Mouse (Mus musculus) right cerebral cortex, postnatal 4 days (tissue): ENCODE data around the gene AC134908.4.

Source experiments
- DNase-seq: peaks from one replicate; pipeline ENCODE4 v3.0.0-alpha.2; 2022

The AC134908.4 gene

DNA sequence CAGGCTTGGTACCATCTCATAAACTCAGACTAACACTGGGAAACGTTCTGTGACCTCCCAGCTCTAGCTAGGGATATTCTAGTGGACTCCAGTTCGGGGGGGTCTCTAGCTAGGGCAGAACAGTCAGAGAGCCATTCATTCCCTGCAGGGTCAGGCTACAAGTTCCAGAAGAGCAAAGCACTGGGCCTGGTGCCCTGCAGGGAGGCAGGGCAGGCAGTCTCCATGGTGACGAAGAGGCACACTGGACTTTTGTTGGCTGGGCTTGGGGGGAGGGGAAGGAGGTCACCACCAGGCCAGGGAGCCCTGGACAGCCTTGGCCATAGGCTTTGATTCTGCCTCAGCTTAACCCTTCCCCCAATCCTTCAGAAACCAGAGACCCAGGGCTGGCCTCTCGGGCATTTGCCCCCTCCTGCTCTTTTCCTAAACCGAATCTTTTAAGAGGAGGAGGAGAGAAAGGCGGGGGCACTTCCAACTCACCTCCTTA, at the start of gene AC134908.4:
Gene AC134908.4 (minus strand): TSS at position 51 of the 484 bp plus-strand sequence.
- no peak for DNase-seq

DNA sequence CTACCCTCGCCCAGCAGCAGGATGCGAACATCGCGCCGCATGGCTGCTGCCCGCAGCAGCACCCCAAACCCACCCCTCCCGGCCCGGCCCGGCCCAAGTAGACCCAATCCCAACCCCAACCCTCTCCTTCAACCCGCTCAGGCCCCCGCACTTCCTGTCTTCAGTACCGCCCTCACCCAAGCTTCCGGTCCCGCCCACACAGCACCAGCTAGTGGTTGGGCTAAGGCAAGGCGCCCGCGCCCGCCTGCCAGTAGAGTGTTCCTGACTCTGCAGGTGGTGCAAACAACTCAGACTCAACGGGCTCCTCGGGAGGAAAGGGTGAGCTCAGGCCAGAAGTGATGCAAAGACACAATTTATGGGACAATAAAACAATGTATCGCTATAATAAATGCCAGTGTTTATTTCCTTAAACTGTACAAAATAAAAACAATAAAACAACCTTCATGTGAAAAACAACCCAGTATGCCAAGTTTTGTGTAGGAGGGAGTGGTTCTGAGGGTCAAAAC, 49.0 kb upstream of the AC134908.4 start, which contains the start of gene Rhot2:
Gene Rhot2 (minus strand): TSS at position 456 of the 506 bp plus-strand sequence.
- DNase-seq = peak; percentile 91

DNA sequence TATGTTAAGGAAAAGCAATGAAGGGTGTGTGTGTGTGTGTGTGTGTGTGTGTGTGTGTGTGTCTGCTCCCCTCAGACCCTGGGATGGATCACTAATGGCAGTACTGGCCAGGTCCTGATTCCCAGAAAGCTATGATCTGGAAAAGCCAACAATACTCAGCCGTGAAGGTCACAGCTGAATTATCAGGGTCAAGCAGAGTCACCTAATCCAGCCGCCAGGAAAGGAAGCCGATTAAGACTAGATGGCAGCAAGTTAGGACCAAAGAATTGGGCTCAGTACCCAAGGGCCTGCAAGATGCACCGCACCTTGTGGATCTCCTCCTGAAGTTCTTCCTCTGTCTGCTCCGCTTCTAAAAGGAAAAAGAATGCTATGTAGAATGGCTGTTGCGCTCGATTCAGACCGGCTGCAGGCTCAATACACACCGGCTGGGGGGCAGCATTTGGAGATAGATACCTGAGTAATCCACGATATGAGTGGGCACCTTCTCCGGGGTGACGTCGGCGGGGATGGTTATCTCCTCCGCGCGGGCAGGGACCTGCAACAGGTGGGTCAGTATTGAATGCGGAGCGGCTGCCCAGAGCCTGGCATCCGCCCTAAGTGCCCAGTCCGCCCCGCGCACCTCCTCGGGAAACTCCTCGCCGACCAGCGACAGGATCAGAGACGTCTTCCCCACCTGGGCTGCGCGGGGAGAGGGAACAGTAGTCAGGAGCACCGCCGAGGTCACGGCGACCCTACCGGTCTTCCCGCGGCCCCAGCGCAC, 48.4 kb upstream of the AC134908.4 start:
- DNase-seq = no peak

- no peak for DNase-seq
These were observed 47.7 kb upstream of the AC134908.4 start for GRCm38 (mm10) chr17:25843122-25843521.

GRCm38 (mm10) chr17:25842509-25842908, 47.0 kb upstream of the AC134908.4 start:
- no peak for DNase-seq

DNA sequence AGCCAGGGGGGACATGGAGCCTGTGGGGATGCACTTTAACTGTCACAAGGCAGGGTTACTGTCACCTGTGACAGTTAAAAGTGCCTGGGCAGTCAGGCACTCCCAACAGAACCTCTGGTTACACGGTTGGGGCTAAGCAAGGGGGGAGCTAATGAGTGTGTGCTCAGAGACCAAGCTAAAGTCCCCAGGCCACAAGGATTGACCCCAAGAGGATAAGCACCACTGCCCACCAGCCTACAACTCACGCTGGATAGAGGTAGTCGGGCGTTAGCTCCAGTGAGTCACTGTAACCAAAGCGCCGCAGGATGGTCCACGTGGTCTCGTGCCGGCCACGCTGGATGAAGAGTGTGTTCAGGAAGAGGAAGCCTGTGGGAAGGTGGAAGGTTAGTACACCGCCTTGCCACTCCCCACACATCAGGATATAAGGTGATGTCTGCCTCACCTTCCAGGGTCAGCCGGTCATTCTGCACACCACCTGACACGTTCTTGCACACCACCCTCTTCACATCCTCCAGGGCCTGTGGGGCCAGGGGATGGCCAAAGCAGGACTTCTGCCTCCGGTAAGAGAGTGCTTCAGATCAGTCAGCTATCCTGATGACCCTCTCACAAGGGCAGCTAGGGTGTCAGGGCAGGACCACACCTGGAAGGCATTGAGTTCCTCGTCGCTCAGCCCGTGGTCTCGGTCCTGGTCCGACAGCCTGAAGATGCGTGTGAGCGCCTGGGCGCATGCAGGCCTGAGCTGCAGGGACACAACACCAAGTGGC, 45.8 kb upstream of the AC134908.4 start, which contains the start of gene Gm20683:
Gene Gm20683 (minus strand): TSS at position 647 of the 764 bp plus-strand sequence.
- DNase-seq = no peak

DNA sequence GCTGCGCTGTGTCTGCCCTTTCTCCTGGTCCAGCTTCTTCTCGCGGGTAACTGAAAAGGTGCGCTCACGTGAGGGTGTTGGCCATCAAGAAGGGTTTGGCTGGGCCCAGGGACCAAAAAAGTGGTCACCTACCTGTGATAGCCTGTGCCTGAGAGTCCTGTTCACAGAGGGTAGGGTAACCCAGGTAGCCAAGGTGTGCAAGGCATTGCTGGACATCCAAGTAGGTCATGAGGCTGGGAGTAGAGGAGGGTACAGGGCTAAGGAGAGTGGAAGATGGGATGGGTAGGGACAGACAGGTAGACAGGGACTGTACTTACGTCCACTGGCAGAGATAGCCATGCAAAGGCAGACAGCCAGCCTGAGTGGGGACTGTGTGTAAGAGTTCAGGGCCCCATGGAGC, 45.1 kb upstream of the AC134908.4 start:
- DNase-seq = no peak

GRCm38 (mm10) chr17:25839455-25840235, 44.2 kb upstream of the AC134908.4 start:
- no peak for DNase-seq

GRCm38 (mm10) chr17:25838904-25839303, 43.4 kb upstream of the AC134908.4 start:
- DNase-seq = no peak

DNA sequence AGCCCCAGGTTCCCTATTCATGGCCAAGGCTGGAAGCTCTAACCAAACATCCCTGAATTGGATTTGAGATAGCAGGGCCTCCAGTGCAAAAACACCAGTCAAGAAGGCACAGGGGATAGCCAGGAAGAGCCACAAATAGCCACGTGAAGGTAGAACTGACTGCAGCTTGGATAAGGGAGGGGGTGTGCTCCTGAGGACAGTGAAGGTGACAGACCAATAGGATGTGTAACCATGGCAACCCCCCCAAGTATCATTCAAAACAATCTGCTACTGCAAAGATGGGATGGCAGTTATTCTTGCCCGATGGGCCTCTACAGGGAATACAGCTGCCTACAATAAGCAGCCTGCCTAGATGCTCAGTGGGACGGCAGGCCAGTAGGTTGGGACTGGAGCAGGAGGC, 42.1 kb upstream of the AC134908.4 start:
- DNase-seq = no peak

GRCm38 (mm10) chr17:25837076-25837410, 41.6 kb upstream of the AC134908.4 start, which contains the start of gene Rhbdl1:
Gene Rhbdl1, minus strand, starts transcription at chr17:25837295.
- peak; percentile 89 for DNase-seq

DNA sequence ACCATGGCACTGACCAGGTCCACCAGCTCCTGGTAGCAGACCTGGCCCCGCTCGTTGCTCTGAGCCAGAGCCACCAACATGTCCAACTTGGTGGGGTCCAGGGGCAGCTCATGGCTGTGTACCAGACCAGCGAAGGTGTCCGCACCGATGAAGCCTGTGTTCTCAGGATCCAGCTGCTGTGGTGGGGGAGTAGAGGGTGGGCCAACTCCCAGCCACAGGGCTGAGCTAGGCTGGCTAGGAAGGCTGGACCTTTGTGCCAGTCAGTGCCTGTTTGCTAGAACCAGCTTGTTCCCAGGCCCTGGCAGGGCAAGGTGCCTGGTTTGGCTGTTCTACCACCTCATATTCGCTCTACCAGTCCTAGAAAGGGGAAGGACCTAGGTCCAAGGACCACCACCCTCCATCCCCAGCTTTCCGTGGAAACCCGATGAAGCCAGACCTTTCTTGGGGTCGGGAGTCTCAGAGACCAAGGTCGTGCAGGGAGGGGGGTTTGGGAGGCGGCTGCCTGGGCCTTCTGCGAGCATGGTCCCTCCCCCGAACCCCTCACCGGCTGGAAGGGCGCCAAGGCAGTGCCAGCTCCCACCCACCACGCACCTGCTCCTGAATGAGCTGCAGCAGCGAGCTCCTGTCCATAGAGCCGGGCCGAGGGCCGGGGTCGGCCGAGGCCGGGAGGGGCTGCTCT, 41.1 kb upstream of the AC134908.4 start:
- no peak for DNase-seq

DNA sequence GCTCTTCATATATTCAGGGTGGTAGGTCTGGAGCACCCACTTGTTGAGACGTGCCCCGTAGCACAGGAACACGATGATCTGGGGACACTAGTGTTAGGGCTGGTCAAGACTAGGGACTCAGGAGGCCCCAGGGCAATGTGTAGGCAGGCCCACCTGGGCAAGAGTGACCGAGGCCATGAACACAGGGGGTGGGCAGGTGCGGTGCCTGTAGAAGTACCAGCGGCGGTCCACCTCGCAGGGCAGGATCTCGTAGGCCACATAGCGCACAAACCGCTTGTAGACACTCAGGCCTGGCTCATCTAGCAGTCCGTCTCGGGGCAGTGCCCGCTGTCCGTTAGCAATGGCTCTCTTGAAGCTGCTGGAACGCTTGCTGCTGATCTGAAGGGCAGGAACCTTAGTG, 40.4 kb upstream of the AC134908.4 start:
- DNase-seq = no peak

DNA sequence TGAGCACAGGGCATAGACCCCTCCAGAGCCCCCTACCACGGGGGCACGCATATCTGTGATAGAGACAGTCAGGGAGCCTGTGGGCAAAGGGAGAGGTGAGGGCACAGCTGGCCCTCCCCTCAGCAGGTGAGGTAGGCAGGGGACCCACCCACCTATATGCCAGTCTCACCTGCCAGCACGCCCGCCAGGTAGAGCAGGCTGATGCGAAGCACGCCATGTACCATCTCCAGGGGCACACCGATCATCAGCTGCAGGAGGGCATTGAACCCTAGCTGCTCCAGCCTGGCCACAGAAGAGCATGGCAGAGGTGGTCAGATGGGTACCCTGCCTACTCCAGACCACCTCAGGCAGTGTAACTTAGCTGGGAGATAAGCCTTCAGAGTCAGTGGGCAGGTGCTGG, 39.8 kb upstream of the AC134908.4 start:
- no peak for DNase-seq

DNA sequence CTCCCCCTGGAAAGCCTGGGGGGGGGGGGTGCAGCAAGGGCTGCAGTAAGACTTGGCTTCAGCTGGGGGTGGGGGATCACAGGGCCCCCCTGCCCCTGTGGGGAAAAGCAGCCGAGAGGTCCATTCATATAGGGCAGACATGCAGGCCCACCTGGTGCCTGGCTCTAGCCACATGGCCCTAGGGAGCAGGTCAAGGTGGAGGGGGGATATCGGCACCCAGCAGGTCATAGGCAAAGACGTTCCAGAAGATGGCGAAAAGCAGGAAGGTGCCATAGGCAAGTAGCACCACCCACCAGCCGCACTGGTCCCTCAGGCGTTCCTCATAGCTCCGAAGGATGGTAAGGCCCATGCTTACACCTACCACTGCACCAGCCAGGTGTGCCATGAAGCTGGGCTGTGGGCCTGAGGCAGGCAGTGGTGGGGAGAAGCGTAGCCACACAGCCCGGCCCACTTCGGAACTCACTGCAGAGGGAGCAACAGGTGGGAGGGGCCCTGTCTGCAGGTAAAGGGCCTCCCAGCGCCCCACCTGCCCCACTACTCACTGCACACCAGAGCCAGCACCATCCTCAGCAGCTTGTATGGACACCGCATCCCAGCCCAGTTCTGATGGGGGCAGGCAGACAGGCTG, 39.2 kb upstream of the AC134908.4 start:
- DNase-seq = no peak

GRCm38 (mm10) chr17:25833961-25834594, 38.6 kb upstream of the AC134908.4 start:
- DNase-seq = no peak

DNA sequence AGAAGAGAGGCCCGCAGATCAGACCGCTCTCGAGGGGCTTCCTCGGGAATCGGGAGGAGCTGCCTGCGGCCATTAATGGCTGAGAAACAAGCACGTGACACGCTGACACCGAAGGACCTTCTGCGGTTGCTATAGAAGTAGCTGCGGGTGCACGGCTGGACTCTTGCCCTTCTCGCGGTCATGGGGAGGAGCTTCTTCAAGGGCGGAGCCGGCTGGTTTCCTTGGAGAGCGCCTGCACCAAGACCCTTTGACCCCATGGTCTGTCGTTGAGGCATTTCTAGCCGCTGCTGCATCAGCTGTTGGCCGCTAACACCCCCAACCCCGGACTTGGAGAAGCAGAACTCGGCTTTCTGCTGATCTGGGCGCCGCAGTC, 37.8 kb upstream of the AC134908.4 start, which contains the start of gene Stub1:
Gene Stub1 (minus strand): TSS at position 114 of the 373 bp plus-strand sequence.
- peak; percentile 78 for DNase-seq

DNA sequence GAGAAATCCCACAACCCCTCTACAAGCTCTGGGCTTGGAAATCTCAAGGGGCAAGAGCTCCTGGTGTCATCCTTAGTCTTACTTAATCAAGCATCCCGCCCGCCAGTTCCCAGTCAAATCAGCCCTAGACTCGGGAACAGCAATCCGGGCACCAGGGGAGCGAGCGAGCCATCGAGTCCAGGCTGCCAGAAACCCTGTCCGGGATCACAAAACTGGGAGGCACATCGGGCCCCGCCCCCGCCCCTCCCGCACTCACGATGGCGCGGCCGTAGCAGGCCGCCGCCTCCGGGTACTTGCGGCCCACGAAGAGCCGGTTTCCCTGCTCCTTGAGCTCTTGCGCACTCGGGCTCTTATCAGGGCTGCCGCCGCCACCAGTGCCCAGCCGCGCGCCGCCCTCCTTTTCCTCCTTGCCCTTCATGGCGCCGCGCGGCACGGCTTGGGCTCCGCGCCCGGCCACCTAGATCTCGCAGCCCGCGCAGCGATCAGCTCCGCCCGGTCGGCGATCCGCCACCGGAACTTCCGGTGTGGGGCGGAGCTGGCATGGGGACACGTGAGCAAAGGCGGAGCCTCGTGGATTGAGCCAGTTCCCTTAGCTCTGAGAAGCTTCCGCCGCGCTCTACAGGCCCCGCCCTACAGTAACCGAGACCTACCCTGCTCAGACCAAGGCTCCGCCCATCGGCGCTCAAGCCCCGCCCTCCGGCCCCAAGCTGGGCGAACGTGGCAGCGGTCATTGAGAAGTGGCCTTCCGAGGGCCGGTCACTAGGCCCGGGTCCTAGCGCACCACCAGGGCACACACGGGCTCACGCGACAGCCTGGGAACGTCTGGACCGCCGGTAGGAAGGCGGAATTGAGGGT, 37.2 kb upstream of the AC134908.4 start:
- peak; percentile 96 for DNase-seq

- no peak for DNase-seq
These were observed 36.2 kb upstream of the AC134908.4 start for GRCm38 (mm10) chr17:25831451-25832281.
